Mouse (Mus musculus): ENCODE measurements at regions not wholly inside any gene's neighbourhood (a gene's known extent, or its start where the extent isn't known, plus 50 kb on each side); places are given as distances from the start of the nearest gene placed in this dataset.

- TF ChIP-seq GATA1 (IDR thresholded peaks at IDR 0.05; ENCODE audit: low read length) (no peak), TAL1 (IDR thresholded peaks at IDR 0.05; ENCODE audit: low read length) (no peak)
Measured at GRCm38 (mm10) chr8:89744267-89745028, 603.7 kb downstream of the Tox3 start.

Data from erythroblast, embryonic 14.5 days (primary cell).